Mouse (Mus musculus): Measurements from ENCODE around the gene Zfp277. TPM values are rescaled to one million over a fixed set of nuclear protein-coding genes. Genes with fewer than 3 reads are reported as not detected.

Gene Zfp277
- total RNA-seq, 2 experiments from 2014 or later = 24.2 to 26.5 TPM

- Histone ChIP-seq H3K27ac (peak overlapping the region; percentile 89), H3K4me3 (peak overlapping the region; percentile 15)
- peak in 1 of 2 experiments; percentile 13 for DNase-seq (ENCODE audit: low spot score in 2 of 2)
- no peak for TF ChIP-seq CTCF (conservative IDR thresholded peaks at IDR 0.05)
These were observed 17.1 kb upstream of the Zfp277 start for GRCm38 (mm10) chr12:40462693-40463235.

GRCm38 (mm10) chr12:40459673-40460265, 14.1 kb upstream of the Zfp277 start:
- TF ChIP-seq CTCF (conservative IDR thresholded peaks at IDR 0.05) = no peak
- DNase-seq (ENCODE audit: low spot score in 2 of 2) = peak in 1 of 2 experiments; percentile 9
- Histone ChIP-seq H3K27ac (peak overlapping the region; percentile 73), H3K4me3 (no peak overlapping the region; the same call in 1 of the 2 replicates)

GRCm38 (mm10) chr12:40458977-40459376, 13.3 kb upstream of the Zfp277 start:
- Histone ChIP-seq H3K27ac (peak overlapping the region; percentile 73), H3K4me3 (no peak overlapping the region)
- DNase-seq (ENCODE audit: low spot score in 2 of 2) = peak in 1 of 2 experiments; percentile 5
- no peak for TF ChIP-seq CTCF (conservative IDR thresholded peaks at IDR 0.05)

- DNase-seq (ENCODE audit: low spot score in 2 of 2) = no peak
- Histone ChIP-seq H3K4me3 (no peak overlapping the region), H3K27ac (no peak overlapping the region)
- TF ChIP-seq CTCF (conservative IDR thresholded peaks at IDR 0.05) = no peak
These were observed 10.8 kb upstream of the Zfp277 start for GRCm38 (mm10) chr12:40456517-40456916.

- DNase-seq (ENCODE audit: low spot score in 2 of 2) = peak in 1 of 2 experiments; percentile 7
- H3K4me3 ChIP-seq = peak overlapping the region; percentile 99; the same call in 1 of the 2 replicates
- H3K27ac ChIP-seq = peak overlapping the region; percentile 98; the same call in 1 of the 2 replicates
- no peak for TF ChIP-seq CTCF (conservative IDR thresholded peaks at IDR 0.05)
These were observed 3.6 kb upstream of the Zfp277 start for GRCm38 (mm10) chr12:40449119-40449795.

- TF ChIP-seq CTCF (conservative IDR thresholded peaks at IDR 0.05) = no peak
- peak overlapping the region; percentile 99 for H3K4me3 ChIP-seq
- H3K27ac ChIP-seq = peak overlapping the region; percentile 98
- DNase-seq (ENCODE audit: low spot score in 2 of 2) = no peak
These were observed 2.1 kb upstream of the Zfp277 start for GRCm38 (mm10) chr12:40447561-40448355.

- peak; percentile 26 to 42 for DNase-seq (ENCODE audit: low spot score in 2 of 2)
- peak; percentile 45 for TF ChIP-seq CTCF (conservative IDR thresholded peaks at IDR 0.05)
These were observed 1.0 kb upstream of the Zfp277 start for GRCm38 (mm10) chr12:40446450-40447381.

GRCm38 (mm10) chr12:40445206-40445605, 496 bp downstream of the Zfp277 start:
- H3K4me3 ChIP-seq = peak overlapping the region; percentile 99
- no peak for DNase-seq (ENCODE audit: low spot score in 2 of 2)
- peak overlapping the region; percentile 88 for H3K27ac ChIP-seq
- no peak for TF ChIP-seq CTCF (conservative IDR thresholded peaks at IDR 0.05)

More at GRCm38 (mm10) chr12:40446450-40447381, 1.0 kb upstream of the Zfp277 start:
- Histone ChIP-seq H3K4me3 (peak overlapping the region; percentile 99), H3K27ac (peak overlapping the region; percentile 98)

GRCm38 (mm10) chr12:40438049-40438448, 7.7 kb downstream of the Zfp277 start:
- TF ChIP-seq CTCF (conservative IDR thresholded peaks at IDR 0.05) = no peak
- no peak overlapping the region for H3K27ac ChIP-seq
- DNase-seq (ENCODE audit: low spot score in 2 of 2) = no peak
- H3K4me3 ChIP-seq = no peak overlapping the region

- peak in 1 of 2 experiments; percentile 47 for DNase-seq (ENCODE audit: low spot score in 2 of 2)
- TF ChIP-seq CTCF (conservative IDR thresholded peaks at IDR 0.05) = no peak
- H3K27ac ChIP-seq = peak overlapping the region; percentile 19; the same call in 1 of the 2 replicates
These were observed 11.6 kb downstream of the Zfp277 start for GRCm38 (mm10) chr12:40434101-40434500.

GRCm38 (mm10) chr12:40431075-40431474, 14.6 kb downstream of the Zfp277 start:
- no peak for TF ChIP-seq CTCF (conservative IDR thresholded peaks at IDR 0.05)
- Histone ChIP-seq H3K27ac (peak overlapping the region; percentile 65), H3K4me3 (no peak overlapping the region)
- DNase-seq (ENCODE audit: low spot score in 2 of 2) = no peak

More at GRCm38 (mm10) chr12:40434101-40434500, 11.6 kb downstream of the Zfp277 start:
- no peak overlapping the region for H3K4me3 ChIP-seq

All from layer of hippocampus, adult 2 months (tissue).